Mouse (Mus musculus): ENCODE data around the gene Pou1f1. TPM values are rescaled to one million over a fixed set of nuclear protein-coding genes. Genes with fewer than 3 reads are reported as not detected.

Gene Pou1f1
- total RNA-seq, 1 experiment, result not detected

GRCm38 (mm10) chr16:65497049-65497448, 23.3 kb upstream of the Pou1f1 start:
- no peak for TF ChIP-seq ZC3H11A (IDR thresholded peaks at IDR 0.05; ENCODE audit: borderline replicate concordance, low read depth, low read length)
- no peak for TF ChIP-seq HCFC1 (IDR thresholded peaks at IDR 0.05; ENCODE audit: borderline replicate concordance, insufficient read depth, low read length)
- no peak for TF ChIP-seq CHD2 (IDR thresholded peaks at IDR 0.05; ENCODE audit: low read depth, low read length)
- no peak for TF ChIP-seq MAFK (IDR thresholded peaks at IDR 0.05; ENCODE audit: insufficient read depth, low read depth, low read length)
- no peak for TF ChIP-seq ZNF384 (IDR thresholded peaks at IDR 0.05; ENCODE audit: low read depth, low read length)
- Histone ChIP-seq H3K4me3 (ENCODE audit: insufficient read depth in 1 of 2, low read depth in 1 of 2, low read length in 2 of 2, poor library complexity in 1 of 2, severe bottlenecking in 1 of 2) (no peak overlapping the region), H3K9me3 (ENCODE audit: control insufficient read depth, insufficient read depth, low read depth, low read length) (no peaks in the 10 kb centered on the region), H3K9ac (ENCODE audit: insufficient read depth, low read depth, low read length, poor library complexity, severe bottlenecking) (no peak overlapping the region), H3K27ac (ENCODE audit: insufficient read depth, low read depth, low read length, poor library complexity, severe bottlenecking) (no peak overlapping the region), H3K4me1 (ENCODE audit: control insufficient read depth in 2 of 2, insufficient read depth in 2 of 2, low read length in 2 of 2, poor library complexity in 1 of 2) (no peaks in the 10 kb centered on the region), H3K36me3 (ENCODE audit: control insufficient read depth, insufficient read depth, low read length, poor library complexity, severe bottlenecking) (no peaks in the 10 kb centered on the region)
- in situ Hi-C loops (cut with MboI; ENCODE audit: low sequenced_read_pairs in 2 of 2, unreplicated experiment in 2 of 2), result no loop called here
- DNase-seq (ENCODE audit: low read depth, low spot score), result peak; percentile 9

DNA sequence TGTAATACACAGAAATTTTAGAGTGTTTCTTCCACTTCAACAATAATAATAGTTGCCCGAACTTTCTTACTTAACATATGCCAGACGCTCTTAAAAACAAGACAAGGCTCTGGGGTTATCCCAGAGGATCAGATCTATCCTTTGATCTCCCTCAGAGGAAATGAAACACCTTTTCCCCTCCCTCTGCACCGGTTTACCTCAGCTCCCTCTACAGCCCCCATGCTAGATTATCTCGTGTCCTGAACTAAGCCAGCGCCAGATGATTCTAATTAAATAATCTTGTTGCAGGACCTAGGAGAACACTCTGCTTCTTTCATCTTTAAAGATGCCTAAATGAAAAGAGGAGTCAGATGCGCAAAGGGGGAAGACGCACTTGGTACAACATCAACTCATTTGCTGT, 6.1 kb upstream of the Pou1f1 start:
- no peak for TF ChIP-seq CHD2 (IDR thresholded peaks at IDR 0.05; ENCODE audit: low read depth, low read length)
- no peak for TF ChIP-seq MAFK (IDR thresholded peaks at IDR 0.05; ENCODE audit: insufficient read depth, low read depth, low read length)
- no peak for TF ChIP-seq ZNF384 (IDR thresholded peaks at IDR 0.05; ENCODE audit: low read depth, low read length)
- TF ChIP-seq ZC3H11A (IDR thresholded peaks at IDR 0.05; ENCODE audit: borderline replicate concordance, low read depth, low read length), result no peak
- no peak for TF ChIP-seq HCFC1 (IDR thresholded peaks at IDR 0.05; ENCODE audit: borderline replicate concordance, insufficient read depth, low read length)
- no peak overlapping the region for H3K4me3 ChIP-seq (ENCODE audit: insufficient read depth in 1 of 2, low read depth in 1 of 2, low read length in 2 of 2, poor library complexity in 1 of 2, severe bottlenecking in 1 of 2)
- H3K36me3 ChIP-seq (ENCODE audit: control insufficient read depth, insufficient read depth, low read length, poor library complexity, severe bottlenecking), result no peaks in the 10 kb centered on the region
- no peaks in the 10 kb centered on the region for H3K4me1 ChIP-seq (ENCODE audit: control insufficient read depth in 2 of 2, insufficient read depth in 2 of 2, low read length in 2 of 2, poor library complexity in 1 of 2)
- no peak overlapping the region for H3K27ac ChIP-seq (ENCODE audit: insufficient read depth, low read depth, low read length, poor library complexity, severe bottlenecking)
- H3K9me3 ChIP-seq (ENCODE audit: control insufficient read depth, insufficient read depth, low read depth, low read length), result no peaks in the 10 kb centered on the region
- no peak for DNase-seq (ENCODE audit: low read depth, low spot score)
- in situ Hi-C loops (cut with MboI; ENCODE audit: low sequenced_read_pairs in 2 of 2, unreplicated experiment in 2 of 2), result no loop called here
- H3K9ac ChIP-seq (ENCODE audit: insufficient read depth, low read depth, low read length, poor library complexity, severe bottlenecking), result no peak overlapping the region

DNA sequence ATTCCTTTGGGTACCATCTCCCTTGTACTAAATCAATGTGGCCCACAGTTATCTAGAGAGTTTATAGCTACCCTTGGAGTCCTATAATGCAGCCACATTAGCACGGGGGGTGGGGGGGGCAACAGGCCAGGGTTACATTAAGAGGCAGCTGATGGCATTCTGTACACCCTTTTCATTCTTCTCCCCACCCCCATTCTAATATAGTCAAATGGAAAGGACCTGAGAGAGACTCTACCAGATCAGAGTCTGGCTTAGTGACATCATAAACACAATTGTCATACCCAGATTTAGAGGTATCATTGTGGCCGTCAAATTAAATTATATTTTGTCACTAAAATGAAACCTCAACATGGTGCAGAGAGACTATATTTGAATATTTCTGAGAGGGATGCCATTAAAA, 5.7 kb downstream of the Pou1f1 start:
- H3K27ac ChIP-seq (ENCODE audit: insufficient read depth, low read depth, low read length, poor library complexity, severe bottlenecking), result no peak overlapping the region
- in situ Hi-C loops (cut with MboI; ENCODE audit: low sequenced_read_pairs in 2 of 2, unreplicated experiment in 2 of 2), result loop anchor here in 1 of 2 experiments (25.0 kb wide), 1 partner anchor 764 kb away; the partner anchor contains the start of gene 4930453N24Rik
- H3K4me3 ChIP-seq (ENCODE audit: insufficient read depth in 1 of 2, low read depth in 1 of 2, low read length in 2 of 2, poor library complexity in 1 of 2, severe bottlenecking in 1 of 2), result no peak overlapping the region
- no peaks in the 10 kb centered on the region for H3K36me3 ChIP-seq (ENCODE audit: control insufficient read depth, insufficient read depth, low read length, poor library complexity, severe bottlenecking)
- 0 out of 4 replicates have a peak, but pooled peaks cover 0 to 2% of the 10 kb centered on the region in 2 experiments for H3K4me1 ChIP-seq (ENCODE audit: control insufficient read depth in 2 of 2, insufficient read depth in 2 of 2, low read length in 2 of 2, poor library complexity in 1 of 2)
- no peak overlapping the region for H3K9ac ChIP-seq (ENCODE audit: insufficient read depth, low read depth, low read length, poor library complexity, severe bottlenecking)
- TF ChIP-seq HCFC1 (IDR thresholded peaks at IDR 0.05; ENCODE audit: borderline replicate concordance, insufficient read depth, low read length), result no peak
- TF ChIP-seq ZC3H11A (IDR thresholded peaks at IDR 0.05; ENCODE audit: borderline replicate concordance, low read depth, low read length), result no peak
- no peak for TF ChIP-seq CHD2 (IDR thresholded peaks at IDR 0.05; ENCODE audit: low read depth, low read length)
- no peak for TF ChIP-seq ZNF384 (IDR thresholded peaks at IDR 0.05; ENCODE audit: low read depth, low read length)
- no peak for TF ChIP-seq MAFK (IDR thresholded peaks at IDR 0.05; ENCODE audit: insufficient read depth, low read depth, low read length)
- no peak for DNase-seq (ENCODE audit: low read depth, low spot score)
- no peaks in the 10 kb centered on the region for H3K9me3 ChIP-seq (ENCODE audit: control insufficient read depth, insufficient read depth, low read depth, low read length)

DNA sequence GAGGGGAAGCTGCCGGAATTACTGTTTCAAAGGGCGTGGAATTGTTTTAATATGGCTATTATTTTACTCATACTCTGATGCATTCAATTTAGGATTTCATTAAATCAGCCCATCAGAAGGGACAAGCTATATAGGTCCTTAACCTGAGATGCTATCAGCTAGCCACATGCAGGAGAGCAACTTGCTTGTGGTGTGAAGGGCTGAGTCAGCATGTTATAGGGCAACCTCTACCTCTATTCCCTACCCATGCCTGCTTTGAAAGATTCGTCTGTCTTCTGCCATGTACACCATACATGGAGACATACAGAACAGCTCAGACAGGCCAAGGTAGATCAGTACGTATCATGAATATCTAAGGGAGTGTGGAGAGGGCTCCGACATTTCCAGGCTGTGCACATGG, 6.4 kb downstream of the Pou1f1 start:
- TF ChIP-seq ZNF384 (IDR thresholded peaks at IDR 0.05; ENCODE audit: low read depth, low read length), result no peak
- peak; percentile 67 for TF ChIP-seq MAFK (IDR thresholded peaks at IDR 0.05; ENCODE audit: insufficient read depth, low read depth, low read length)
- no peak for TF ChIP-seq ZC3H11A (IDR thresholded peaks at IDR 0.05; ENCODE audit: borderline replicate concordance, low read depth, low read length)
- no peak for TF ChIP-seq HCFC1 (IDR thresholded peaks at IDR 0.05; ENCODE audit: borderline replicate concordance, insufficient read depth, low read length)
- TF ChIP-seq CHD2 (IDR thresholded peaks at IDR 0.05; ENCODE audit: low read depth, low read length), result no peak
- no peak overlapping the region for H3K4me3 ChIP-seq (ENCODE audit: insufficient read depth in 1 of 2, low read depth in 1 of 2, low read length in 2 of 2, poor library complexity in 1 of 2, severe bottlenecking in 1 of 2)
- in situ Hi-C loops (cut with MboI; ENCODE audit: low sequenced_read_pairs in 2 of 2, unreplicated experiment in 2 of 2), result loop anchor here in 1 of 2 experiments (25.0 kb wide), 1 partner anchor 764 kb away; the partner anchor contains the start of gene 4930453N24Rik

More for the DNA sequence above, 6.4 kb downstream of the Pou1f1 start:
- no peak overlapping the region for H3K27ac ChIP-seq (ENCODE audit: insufficient read depth, low read depth, low read length, poor library complexity, severe bottlenecking)
- no peak overlapping the region for H3K9ac ChIP-seq (ENCODE audit: insufficient read depth, low read depth, low read length, poor library complexity, severe bottlenecking)
- H3K9me3 ChIP-seq (ENCODE audit: control insufficient read depth, insufficient read depth, low read depth, low read length), result no peaks in the 10 kb centered on the region
- DNase-seq (ENCODE audit: low read depth, low spot score), result no peak
- no peaks in the 10 kb centered on the region for H3K36me3 ChIP-seq (ENCODE audit: control insufficient read depth, insufficient read depth, low read length, poor library complexity, severe bottlenecking)
- 0 out of 4 replicates have a peak, but pooled peaks cover 0 to 2% of the 10 kb centered on the region in 2 experiments for H3K4me1 ChIP-seq (ENCODE audit: control insufficient read depth in 2 of 2, insufficient read depth in 2 of 2, low read length in 2 of 2, poor library complexity in 1 of 2)
